Mouse (Mus musculus) left cerebral cortex, adult 9 months (tissue): Measurements from ENCODE around the gene Musk.

Experiments used
- DNase-seq, 2 experiments: peaks; one replicate each; pipeline ENCODE4 v3.0.0; 2022; ENCODE audit warnings: low spot score in 2 of 2

Gene Musk

GRCm38 (mm10) chr4:58413188-58414185, 127.7 kb downstream of the Musk start:
- no peak for DNase-seq

GRCm38 (mm10) chr4:58415537-58415936, 129.8 kb downstream of the Musk start:
- no peak for DNase-seq

- peak in 1 of 2 experiments; percentile 17 for DNase-seq
Measured at GRCm38 (mm10) chr4:58417319-58417718, 131.6 kb downstream of the Musk start.

GRCm38 (mm10) chr4:58419225-58419624, 133.5 kb downstream of the Musk start:
- peak in 1 of 2 experiments; percentile 17 for DNase-seq

GRCm38 (mm10) chr4:58423276-58423930, 137.6 kb downstream of the Musk start:
- no peak for DNase-seq
